Mouse (Mus musculus): ENCODE data around the gene Rheb.

Rheb gene

GRCm38 (mm10) chr5:24842274-24843102, at the start of gene Rheb:
Gene Rheb (minus strand): TSS chr5:24842624.
- Histone ChIP-seq H3K36me3 (ENCODE audit: insufficient read depth, low read length) (peaks cover 30% of the 10 kb centered on the region), H3K9me3 (ENCODE audit: low read length) (no peaks in the 10 kb centered on the region), H3K4me3 (replicated peaks; ENCODE audit: low read length) (peak within 1 kb of the TSS; percentile 95), H3K27me3 (ENCODE audit: insufficient read depth, low read length) (peaks cover 6% of the 10 kb centered on the region; the same call in 1 of the 2 replicates), H3K4me1 (replicated peaks; ENCODE audit: low read depth, low read length) (peaks cover 50% of the 10 kb centered on the region)
- TF ChIP-seq POU5F1 (IDR thresholded peaks at IDR 0.05; ENCODE audit: borderline replicate concordance, low read length) = no peak
- TF ChIP-seq NANOG (IDR thresholded peaks at IDR 0.05; ENCODE audit: borderline replicate concordance, low read length) = no peak
- TF ChIP-seq CTCF (conservative IDR thresholded peaks at IDR 0.05; ENCODE audit: low read length) = no peak

DNA sequence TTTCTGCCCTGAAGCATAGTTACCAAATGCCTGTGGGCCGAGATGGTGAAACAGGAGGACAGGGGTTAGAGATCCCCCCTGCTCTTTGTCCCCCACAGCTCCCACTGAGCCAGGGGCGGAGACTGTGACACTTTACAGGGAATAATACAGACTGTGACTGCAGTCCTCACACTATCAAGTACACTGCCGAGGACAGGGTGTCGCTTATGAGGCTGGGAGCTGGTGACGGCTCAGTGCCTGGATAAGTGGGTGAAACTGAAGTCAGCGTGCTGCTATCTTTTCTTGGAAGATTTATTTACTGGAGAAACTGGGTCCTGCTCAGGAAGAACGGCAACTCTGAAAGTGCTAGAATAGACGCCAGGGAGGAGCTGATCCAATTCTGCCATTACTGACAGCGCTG, 47.4 kb upstream of the Rheb start:
- Histone ChIP-seq H3K9me3 (ENCODE audit: low read length) (no peaks in the 10 kb centered on the region), H3K27me3 (ENCODE audit: insufficient read depth, low read length) (no peaks in the 10 kb centered on the region), H3K36me3 (ENCODE audit: insufficient read depth, low read length) (peaks cover 31% of the 10 kb centered on the region), H3K4me1 (replicated peaks; ENCODE audit: low read depth, low read length) (peaks cover 45% of the 10 kb centered on the region), H3K4me3 (replicated peaks; ENCODE audit: low read length) (no peak overlapping the region)
- TF ChIP-seq CTCF (conservative IDR thresholded peaks at IDR 0.05; ENCODE audit: low read length) (no peak), POU5F1 (IDR thresholded peaks at IDR 0.05; ENCODE audit: borderline replicate concordance, low read length) (no peak), NANOG (IDR thresholded peaks at IDR 0.05; ENCODE audit: borderline replicate concordance, low read length) (no peak)

GRCm38 (mm10) chr5:24888874-24889591, 46.6 kb upstream of the Rheb start:
- H3K4me1 ChIP-seq (replicated peaks; ENCODE audit: low read depth, low read length) = peaks cover 37% of the 10 kb centered on the region
- TF ChIP-seq NANOG (IDR thresholded peaks at IDR 0.05; ENCODE audit: borderline replicate concordance, low read length) (no peak), CTCF (conservative IDR thresholded peaks at IDR 0.05; ENCODE audit: low read length) (no peak), POU5F1 (IDR thresholded peaks at IDR 0.05; ENCODE audit: borderline replicate concordance, low read length) (no peak)
- H3K36me3 ChIP-seq (ENCODE audit: insufficient read depth, low read length) = peaks cover 32% of the 10 kb centered on the region
- H3K27me3 ChIP-seq (ENCODE audit: insufficient read depth, low read length) = no peaks in the 10 kb centered on the region
- no peak overlapping the region for H3K4me3 ChIP-seq (replicated peaks; ENCODE audit: low read length)
- H3K9me3 ChIP-seq (ENCODE audit: low read length) = no peaks in the 10 kb centered on the region

- H3K4me1 ChIP-seq (replicated peaks; ENCODE audit: low read depth, low read length) = peaks cover 29% of the 10 kb centered on the region
- no peak for TF ChIP-seq NANOG (IDR thresholded peaks at IDR 0.05; ENCODE audit: borderline replicate concordance, low read length)
- TF ChIP-seq CTCF (conservative IDR thresholded peaks at IDR 0.05; ENCODE audit: low read length) = no peak
- TF ChIP-seq POU5F1 (IDR thresholded peaks at IDR 0.05; ENCODE audit: borderline replicate concordance, low read length) = no peak
- peaks cover 32% of the 10 kb centered on the region for H3K36me3 ChIP-seq (ENCODE audit: insufficient read depth, low read length)
- no peak overlapping the region for H3K4me3 ChIP-seq (replicated peaks; ENCODE audit: low read length)
- no peaks in the 10 kb centered on the region for H3K27me3 ChIP-seq (ENCODE audit: insufficient read depth, low read length)
- H3K9me3 ChIP-seq (ENCODE audit: low read length) = no peaks in the 10 kb centered on the region
These were observed 44.8 kb upstream of the Rheb start for GRCm38 (mm10) chr5:24887271-24887670.

- no peaks in the 10 kb centered on the region for H3K4me1 ChIP-seq (replicated peaks; ENCODE audit: low read depth, low read length)
- TF ChIP-seq POU5F1 (IDR thresholded peaks at IDR 0.05; ENCODE audit: borderline replicate concordance, low read length) = no peak
- TF ChIP-seq CTCF (conservative IDR thresholded peaks at IDR 0.05; ENCODE audit: low read length) = no peak
- no peak for TF ChIP-seq NANOG (IDR thresholded peaks at IDR 0.05; ENCODE audit: borderline replicate concordance, low read length)
- H3K4me3 ChIP-seq (replicated peaks; ENCODE audit: low read length) = no peak overlapping the region
- no peaks in the 10 kb centered on the region for H3K9me3 ChIP-seq (ENCODE audit: low read length)
- H3K36me3 ChIP-seq (ENCODE audit: insufficient read depth, low read length) = peaks cover 29% of the 10 kb centered on the region
- no peaks in the 10 kb centered on the region for H3K27me3 ChIP-seq (ENCODE audit: insufficient read depth, low read length)
These were observed 36.3 kb upstream of the Rheb start for GRCm38 (mm10) chr5:24878713-24879112.

- Histone ChIP-seq H3K4me3 (replicated peaks; ENCODE audit: low read length) (no peak overlapping the region), H3K4me1 (replicated peaks; ENCODE audit: low read depth, low read length) (no peaks in the 10 kb centered on the region), H3K27me3 (ENCODE audit: insufficient read depth, low read length) (no peaks in the 10 kb centered on the region), H3K9me3 (ENCODE audit: low read length) (no peaks in the 10 kb centered on the region), H3K36me3 (ENCODE audit: insufficient read depth, low read length) (peaks cover 29% of the 10 kb centered on the region)
- TF ChIP-seq POU5F1 (IDR thresholded peaks at IDR 0.05; ENCODE audit: borderline replicate concordance, low read length) (no peak), CTCF (conservative IDR thresholded peaks at IDR 0.05; ENCODE audit: low read length) (no peak)
These were observed 35.6 kb upstream of the Rheb start for GRCm38 (mm10) chr5:24877836-24878624.

DNA sequence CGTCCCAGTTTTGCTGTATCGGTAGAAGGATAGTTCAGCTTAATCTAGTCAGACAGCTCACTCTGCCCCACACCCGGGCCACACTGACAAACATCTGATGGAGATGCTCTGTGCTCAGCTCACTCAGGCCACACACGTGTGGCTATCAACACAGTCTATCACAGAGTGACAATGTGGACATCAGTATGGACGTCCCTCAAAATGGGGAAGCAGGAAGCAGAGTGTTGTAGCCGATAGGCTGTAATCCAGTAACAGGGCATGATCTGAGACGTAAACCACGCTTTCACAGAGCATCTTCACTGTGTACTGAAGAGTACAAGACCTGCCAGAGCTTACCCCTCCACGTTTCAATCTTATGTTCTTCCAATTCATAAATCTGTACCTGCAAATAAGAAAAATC, 34.2 kb upstream of the Rheb start:
- TF ChIP-seq CTCF (conservative IDR thresholded peaks at IDR 0.05; ENCODE audit: low read length) (no peak), NANOG (IDR thresholded peaks at IDR 0.05; ENCODE audit: borderline replicate concordance, low read length) (no peak), POU5F1 (IDR thresholded peaks at IDR 0.05; ENCODE audit: borderline replicate concordance, low read length) (no peak)
- Histone ChIP-seq H3K4me1 (replicated peaks; ENCODE audit: low read depth, low read length) (no peaks in the 10 kb centered on the region), H3K36me3 (ENCODE audit: insufficient read depth, low read length) (peaks cover 29% of the 10 kb centered on the region)

DNA sequence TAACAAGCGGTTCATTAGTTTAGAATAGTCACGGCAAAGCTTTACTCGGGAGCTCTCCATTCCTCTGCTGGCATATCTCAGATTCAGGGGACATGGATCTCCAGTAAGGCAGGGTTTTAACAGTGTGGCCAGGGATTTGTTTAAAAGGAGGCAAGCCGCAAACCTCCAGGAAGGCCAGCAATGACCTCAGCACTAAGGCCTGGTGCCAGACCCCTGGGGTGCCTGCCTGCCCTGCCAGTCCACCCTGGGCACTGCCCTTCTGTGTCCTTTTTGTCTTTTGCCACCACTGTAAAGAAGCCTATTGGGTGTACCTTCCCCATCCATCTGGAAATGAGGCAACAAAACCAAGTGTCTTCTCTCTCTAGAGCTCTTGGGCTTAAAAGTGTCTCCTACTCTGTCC, 31.7 kb upstream of the Rheb start:
- H3K4me1 ChIP-seq (replicated peaks; ENCODE audit: low read depth, low read length) = peaks cover 11% of the 10 kb centered on the region; the same call in 1 of the 2 replicates
- H3K27me3 ChIP-seq (ENCODE audit: insufficient read depth, low read length) = no peaks in the 10 kb centered on the region
- peaks cover 22% of the 10 kb centered on the region for H3K36me3 ChIP-seq (ENCODE audit: insufficient read depth, low read length)
- no peaks in the 10 kb centered on the region for H3K9me3 ChIP-seq (ENCODE audit: low read length)
- H3K4me3 ChIP-seq (replicated peaks; ENCODE audit: low read length) = no peak overlapping the region
- TF ChIP-seq POU5F1 (IDR thresholded peaks at IDR 0.05; ENCODE audit: borderline replicate concordance, low read length) (no peak), CTCF (conservative IDR thresholded peaks at IDR 0.05; ENCODE audit: low read length) (no peak), NANOG (IDR thresholded peaks at IDR 0.05; ENCODE audit: borderline replicate concordance, low read length) (no peak)

More for the DNA sequence above, 34.2 kb upstream of the Rheb start:
- Histone ChIP-seq H3K4me3 (replicated peaks; ENCODE audit: low read length) (no peak overlapping the region), H3K9me3 (ENCODE audit: low read length) (no peaks in the 10 kb centered on the region), H3K27me3 (ENCODE audit: insufficient read depth, low read length) (no peaks in the 10 kb centered on the region)

All from E14TG2a.4 (cell line).